Mouse (Mus musculus): Measurements from ENCODE around the gene BC052040. TPM values are rescaled to one million over a fixed set of nuclear protein-coding genes. Genes with fewer than 3 reads are reported as not detected.

Gene BC052040
- polyA plus RNA-seq, 1 experiment = 1.6 TPM

DNA sequence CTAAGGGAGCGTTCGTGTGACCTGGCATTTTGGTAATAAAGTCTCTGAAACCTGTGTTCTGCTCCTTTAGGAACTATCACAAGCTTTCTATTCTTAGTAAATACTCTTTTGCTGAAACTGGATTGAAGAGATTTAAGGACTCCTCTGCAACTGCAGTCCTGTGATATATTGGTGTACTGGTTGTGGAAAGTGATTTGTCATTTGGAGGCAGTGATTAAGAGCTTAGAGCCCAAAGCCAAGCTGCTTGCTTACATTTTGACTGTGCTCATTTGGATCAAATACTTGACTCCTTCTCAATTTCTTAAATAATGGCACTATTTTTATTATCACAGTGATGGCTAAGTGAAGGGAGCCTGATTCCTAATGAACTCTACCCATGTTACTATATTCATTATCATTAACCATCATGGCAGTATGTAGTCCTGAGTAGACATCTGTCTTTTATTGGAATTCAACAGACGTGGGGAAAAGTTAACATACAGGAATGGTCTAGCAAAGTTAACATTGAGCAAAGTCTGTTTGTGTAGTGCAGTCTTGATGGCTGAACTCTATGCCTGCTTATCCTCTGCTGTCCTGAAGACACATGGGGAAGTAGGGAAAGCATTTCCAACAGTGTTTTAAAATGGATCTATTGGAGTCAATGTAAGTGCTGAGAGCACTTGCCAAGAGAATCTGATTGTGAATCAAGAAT, 32.5 kb downstream of the BC052040 start:
- no peak for TF ChIP-seq POLR2A (IDR thresholded peaks at IDR 0.05; ENCODE audit: low read depth, low read length)
- no peak for TF ChIP-seq CTCF (IDR thresholded peaks at IDR 0.05; ENCODE audit: extremely low read depth, insufficient read length, insufficient replicate concordance, low read depth, low read length)
- no peaks in the 10 kb centered on the region for H3K4me1 ChIP-seq (ENCODE audit: control insufficient read depth, insufficient read depth, insufficient read length, low read length)
- 92% methylated on average over 3 of the region's 3 CpGs for WGBS
- no peaks in the 10 kb centered on the region for H3K36me3 ChIP-seq (ENCODE audit: control insufficient read depth, insufficient read depth, low read length)
- no peak overlapping the region for H3K27ac ChIP-seq (ENCODE audit: insufficient read depth, low read depth, low read length)
- no peaks in the 10 kb centered on the region for H3K27me3 ChIP-seq (ENCODE audit: control insufficient read depth, insufficient read depth, low read length)
- H3K4me3 ChIP-seq (ENCODE audit: low read depth, low read length) = no peak overlapping the region

DNA sequence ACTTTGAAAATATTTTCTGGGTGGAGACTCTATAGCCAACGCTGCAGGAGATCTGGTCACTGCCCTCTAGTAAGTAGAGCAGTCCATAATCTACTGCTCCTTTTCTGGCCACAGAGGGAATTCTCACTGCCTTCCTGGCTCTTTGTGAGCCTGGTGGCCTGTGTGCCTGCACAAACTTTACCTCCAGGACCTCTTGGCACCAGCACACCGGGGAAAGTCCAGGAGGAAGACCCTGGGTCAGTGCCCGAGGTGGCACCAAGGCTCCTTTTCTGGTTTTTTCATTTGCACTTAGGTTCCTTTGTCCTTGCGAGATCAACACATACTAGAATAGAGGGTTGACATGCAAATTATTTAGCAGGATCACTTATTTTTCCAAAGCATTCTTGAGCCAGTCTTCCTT, 47.0 kb downstream of the BC052040 start:
- H3K36me3 ChIP-seq (ENCODE audit: control insufficient read depth, insufficient read depth, low read length) = no peaks in the 10 kb centered on the region
- WGBS = 84% methylated on average over 4 of the region's 4 CpGs
- H3K4me1 ChIP-seq (ENCODE audit: control insufficient read depth, insufficient read depth, insufficient read length, low read length) = no peaks in the 10 kb centered on the region
- H3K27me3 ChIP-seq (ENCODE audit: control insufficient read depth, insufficient read depth, low read length) = no peaks in the 10 kb centered on the region
- no peak for TF ChIP-seq CTCF (IDR thresholded peaks at IDR 0.05; ENCODE audit: extremely low read depth, insufficient read length, insufficient replicate concordance, low read depth, low read length)
- TF ChIP-seq POLR2A (IDR thresholded peaks at IDR 0.05; ENCODE audit: low read depth, low read length) = no peak
- no peak overlapping the region for H3K4me3 ChIP-seq (ENCODE audit: low read depth, low read length)
- H3K27ac ChIP-seq (ENCODE audit: insufficient read depth, low read depth, low read length) = no peak overlapping the region

DNA sequence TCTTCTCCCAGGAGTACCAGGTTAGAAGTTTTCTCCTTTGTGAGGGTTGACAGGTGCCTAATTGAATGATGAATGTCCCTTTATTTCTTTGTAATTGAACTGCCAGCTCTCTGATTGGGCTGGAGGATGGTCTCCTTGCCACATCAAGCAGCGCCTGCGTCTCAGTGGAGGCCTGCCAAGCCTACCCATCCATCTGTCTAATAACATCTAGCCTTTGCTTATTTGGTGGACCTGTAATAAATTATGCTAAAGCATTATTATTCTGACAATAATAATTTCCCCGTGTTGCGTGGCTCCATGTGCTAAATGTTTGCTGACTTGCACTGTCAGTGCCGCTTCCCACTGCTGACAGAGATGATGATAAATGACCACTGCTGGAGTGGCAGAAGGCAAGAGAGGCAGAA, 49.5 kb downstream of the BC052040 start:
- H3K27me3 ChIP-seq (ENCODE audit: control insufficient read depth, insufficient read depth, low read length) = no peaks in the 10 kb centered on the region
- no peak overlapping the region for H3K4me3 ChIP-seq (ENCODE audit: low read depth, low read length)
- no peaks in the 10 kb centered on the region for H3K4me1 ChIP-seq (ENCODE audit: control insufficient read depth, insufficient read depth, insufficient read length, low read length)
- H3K27ac ChIP-seq (ENCODE audit: insufficient read depth, low read depth, low read length) = no peak overlapping the region
- WGBS = 91% methylated on average over 5 of the region's 5 CpGs
- TF ChIP-seq POLR2A (IDR thresholded peaks at IDR 0.05; ENCODE audit: low read depth, low read length) (no peak), CTCF (IDR thresholded peaks at IDR 0.05; ENCODE audit: extremely low read depth, insufficient read length, insufficient replicate concordance, low read depth, low read length) (no peak)
- peaks cover 4% of the 10 kb centered on the region; the same call in 1 of the 2 replicates for H3K36me3 ChIP-seq (ENCODE audit: control insufficient read depth, insufficient read depth, low read length)

GRCm38 (mm10) chr2:115631826-115632225, 50.3 kb downstream of the BC052040 start:
- TF ChIP-seq POLR2A (IDR thresholded peaks at IDR 0.05; ENCODE audit: low read depth, low read length) = no peak
- no peak for TF ChIP-seq CTCF (IDR thresholded peaks at IDR 0.05; ENCODE audit: extremely low read depth, insufficient read length, insufficient replicate concordance, low read depth, low read length)
- Histone ChIP-seq H3K36me3 (ENCODE audit: control insufficient read depth, insufficient read depth, low read length) (peaks cover 4% of the 10 kb centered on the region; the same call in 1 of the 2 replicates), H3K4me1 (ENCODE audit: control insufficient read depth, insufficient read depth, insufficient read length, low read length) (no peaks in the 10 kb centered on the region), H3K4me3 (ENCODE audit: low read depth, low read length) (no peak overlapping the region), H3K27me3 (ENCODE audit: control insufficient read depth, insufficient read depth, low read length) (no peaks in the 10 kb centered on the region), H3K27ac (ENCODE audit: insufficient read depth, low read depth, low read length) (no peak overlapping the region)
- WGBS = 97% methylated on average over 4 of the region's 4 CpGs

GRCm38 (mm10) chr2:115650203-115650602, 68.7 kb downstream of the BC052040 start:
- H3K27ac ChIP-seq (ENCODE audit: insufficient read depth, low read depth, low read length) = no peak overlapping the region
- H3K27me3 ChIP-seq (ENCODE audit: control insufficient read depth, insufficient read depth, low read length) = no peaks in the 10 kb centered on the region
- H3K4me3 ChIP-seq (ENCODE audit: low read depth, low read length) = no peak overlapping the region
- 92% methylated on average over 2 of the region's 2 CpGs for WGBS
- no peaks in the 10 kb centered on the region for H3K36me3 ChIP-seq (ENCODE audit: control insufficient read depth, insufficient read depth, low read length)
- H3K4me1 ChIP-seq (ENCODE audit: control insufficient read depth, insufficient read depth, insufficient read length, low read length) = no peaks in the 10 kb centered on the region
- TF ChIP-seq CTCF (IDR thresholded peaks at IDR 0.05; ENCODE audit: extremely low read depth, insufficient read length, insufficient replicate concordance, low read depth, low read length) = no peak
- no peak for TF ChIP-seq POLR2A (IDR thresholded peaks at IDR 0.05; ENCODE audit: low read depth, low read length)

DNA sequence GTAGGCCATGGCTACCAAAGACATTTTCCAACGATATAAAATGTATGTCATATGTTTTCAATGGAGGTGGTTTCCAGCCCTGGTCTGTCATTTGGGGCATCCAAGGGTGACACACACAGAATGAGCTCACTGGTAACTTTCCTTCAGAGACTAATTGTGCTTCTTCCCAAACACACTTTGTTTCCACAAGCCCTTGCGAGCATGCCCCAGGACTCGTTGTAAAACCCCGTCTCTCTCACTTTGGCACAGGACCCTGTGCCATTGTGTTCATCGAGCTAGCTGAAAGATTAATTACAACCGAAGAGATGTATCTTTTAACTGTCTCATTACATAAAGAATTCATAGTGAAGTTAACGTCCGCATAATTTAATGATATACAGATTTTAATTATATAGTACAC, 78.2 kb downstream of the BC052040 start:
- Histone ChIP-seq H3K36me3 (ENCODE audit: control insufficient read depth, insufficient read depth, low read length) (no peaks in the 10 kb centered on the region), H3K4me1 (ENCODE audit: control insufficient read depth, insufficient read depth, insufficient read length, low read length) (no peaks in the 10 kb centered on the region), H3K27me3 (ENCODE audit: control insufficient read depth, insufficient read depth, low read length) (no peaks in the 10 kb centered on the region), H3K4me3 (ENCODE audit: low read depth, low read length) (no peak overlapping the region), H3K27ac (ENCODE audit: insufficient read depth, low read depth, low read length) (no peak overlapping the region)
- TF ChIP-seq POLR2A (IDR thresholded peaks at IDR 0.05; ENCODE audit: low read depth, low read length) (no peak), CTCF (IDR thresholded peaks at IDR 0.05; ENCODE audit: extremely low read depth, insufficient read length, insufficient replicate concordance, low read depth, low read length) (no peak)
- 94% methylated on average over 8 of the region's 8 CpGs for WGBS

DNA sequence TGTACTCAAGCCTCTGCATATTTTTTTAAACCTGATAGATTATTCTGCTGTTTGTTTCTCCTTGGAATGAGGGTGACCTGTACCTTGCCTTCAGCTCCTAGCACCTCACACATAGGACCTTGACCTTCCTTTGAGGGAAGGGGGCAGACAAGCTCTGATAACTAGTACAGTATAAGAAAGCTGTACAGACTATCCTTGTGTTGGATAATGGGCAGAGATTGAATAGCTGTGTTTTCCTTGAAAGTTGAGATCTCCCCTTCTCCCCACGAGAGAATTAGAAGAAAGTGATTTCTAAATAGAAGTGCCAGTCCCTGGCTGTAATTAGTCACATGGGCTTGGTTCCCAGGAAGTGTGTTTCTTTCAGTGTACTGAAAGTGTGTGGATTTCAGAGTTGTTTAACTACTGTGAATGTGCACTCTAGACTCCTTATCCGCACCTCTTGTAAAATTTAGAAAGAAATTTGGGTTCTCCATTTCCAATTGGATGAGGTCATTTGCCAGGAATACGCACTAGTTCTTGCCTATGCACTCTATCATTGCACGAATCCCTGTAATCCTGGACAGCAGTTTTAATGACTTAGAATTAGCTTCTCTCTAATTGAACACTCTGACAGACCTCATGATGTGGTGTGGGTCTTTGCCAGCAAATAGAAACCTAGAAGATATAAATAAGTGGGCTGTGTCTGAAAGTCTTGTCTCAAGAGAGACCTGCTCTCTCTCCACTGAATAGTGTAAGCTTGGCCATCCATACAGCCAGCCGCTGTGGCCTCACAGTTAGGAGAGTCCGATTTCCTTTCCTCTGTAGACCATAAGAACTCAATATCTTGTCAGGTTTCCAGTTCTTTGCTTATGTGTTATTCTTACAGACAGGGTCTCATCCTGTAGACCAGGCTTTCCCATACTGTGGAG, 79.0 kb downstream of the BC052040 start:
- no peaks in the 10 kb centered on the region for H3K36me3 ChIP-seq (ENCODE audit: control insufficient read depth, insufficient read depth, low read length)
- H3K4me1 ChIP-seq (ENCODE audit: control insufficient read depth, insufficient read depth, insufficient read length, low read length) = no peaks in the 10 kb centered on the region
- TF ChIP-seq POLR2A (IDR thresholded peaks at IDR 0.05; ENCODE audit: low read depth, low read length) (no peak), CTCF (IDR thresholded peaks at IDR 0.05; ENCODE audit: extremely low read depth, insufficient read length, insufficient replicate concordance, low read depth, low read length) (no peak)
- no peak overlapping the region for H3K27ac ChIP-seq (ENCODE audit: insufficient read depth, low read depth, low read length)
- 92% methylated on average over 6 of the region's 6 CpGs for WGBS
- H3K27me3 ChIP-seq (ENCODE audit: control insufficient read depth, insufficient read depth, low read length) = no peaks in the 10 kb centered on the region
- no peak overlapping the region for H3K4me3 ChIP-seq (ENCODE audit: low read depth, low read length)
